ENCODE assay signal across 18 mouse cellular contexts in the genomic region with DNA sequence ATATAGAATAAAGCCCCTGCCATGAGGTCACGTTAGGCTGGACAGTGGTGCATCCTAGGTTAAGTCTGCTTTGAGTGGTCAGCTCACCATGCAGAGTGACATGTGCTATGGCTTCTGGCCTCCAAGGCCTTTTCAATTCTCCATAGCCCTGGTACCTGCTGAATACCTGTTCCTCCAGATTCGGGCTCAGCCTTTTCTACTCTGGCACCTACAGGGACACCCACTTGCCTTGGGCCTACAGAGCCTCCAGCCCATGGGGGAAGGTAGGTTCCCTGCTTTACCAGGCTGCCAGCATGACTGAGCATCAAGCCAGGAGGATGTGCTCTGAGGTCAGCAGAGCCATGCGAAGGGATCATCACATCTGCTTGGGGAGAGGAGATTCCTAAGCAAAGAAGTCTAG. TPM values are rescaled to one million over a fixed set of nuclear protein-coding genes. Genes with fewer than 3 reads are reported as not detected.
"Had no signal": no experiment of that assay in that cellular context is flagged by ENCODE, and none has a peak within 500 bp of the region (broad histone marks: within the 10 kb centered on the region; RNA-seq: fewer than 3 reads in every experiment).

No protein-coding gene starts in this region.

- H3K36me3 ChIP-seq: liver, embryonic 13.5 days; liver, embryonic 15.5 days; lung, embryonic 15.5 days; midbrain, embryonic 12.5 days; neural tube, embryonic 12.5 days; stomach, embryonic 15.5 days had no signal

- H3K4me3 ChIP-seq: liver, embryonic 13.5 days; liver, embryonic 15.5 days; lung, embryonic 15.5 days; megakaryocyte, embryonic 14.5 days; midbrain, embryonic 12.5 days; neural tube, embryonic 12.5 days; stomach, embryonic 15.5 days had no signal

- H3K27ac ChIP-seq: liver, embryonic 13.5 days; liver, embryonic 15.5 days; lung, embryonic 15.5 days; macrophage; midbrain, embryonic 12.5 days; neural tube, embryonic 12.5 days; stomach, embryonic 15.5 days; stomach, postnatal 0 days had no signal

- H3K9me3 ChIP-seq: liver, embryonic 13.5 days; liver, embryonic 15.5 days; lung, embryonic 15.5 days; megakaryocyte, embryonic 14.5 days; midbrain, embryonic 12.5 days; neural tube, embryonic 12.5 days; stomach, embryonic 15.5 days had no signal

- H3K4me2 ChIP-seq: liver, embryonic 13.5 days; liver, embryonic 15.5 days; lung, embryonic 15.5 days; midbrain, embryonic 12.5 days; neural tube, embryonic 12.5 days; stomach, embryonic 15.5 days had no signal

- H3K9ac ChIP-seq: liver, embryonic 13.5 days; liver, embryonic 15.5 days; liver, postnatal 0 days; lung, embryonic 15.5 days; midbrain, embryonic 12.5 days; neural tube, embryonic 12.5 days; stomach, embryonic 15.5 days had no signal

- H3K4me1 ChIP-seq: liver, embryonic 15.5 days had no signal

- H3K27me3 ChIP-seq: liver, embryonic 13.5 days; liver, embryonic 15.5 days; lung, embryonic 15.5 days; midbrain, embryonic 12.5 days; neural tube, embryonic 12.5 days; stomach, embryonic 15.5 days had no signal

- ATAC-seq: liver, postnatal 0 days; lung, postnatal 0 days had no signal

- DNase-seq: liver, embryonic 13.5 days; liver, postnatal 0 days; lung, adult 2 months; lung, postnatal 14 days; lung, postnatal 36 days; right cerebral cortex, postnatal 14 days; thymus, postnatal 36 days had no signal

RNA-seq across cellular contexts. Expression of a gene that starts 9.5 kb away (rescaled TPM):
- total RNA-seq: megakaryocyte progenitor cell, adult 5-6 weeks; monocyte, adult 5-6 weeks had no signal
- polyA plus RNA-seq: liver, embryonic 13.5 days; liver, embryonic 15.5 days; liver, postnatal 0 days; lung, embryonic 15.5 days; lung, postnatal 0 days; macrophage had no signal
